Mouse (Mus musculus): ENCODE data around the gene Mcoln2. TPM values are rescaled to one million over a fixed set of nuclear protein-coding genes. Genes with fewer than 3 reads are reported as not detected.
A peak's percentile ranks its signal among the peaks of the same experiment; 100 is the strongest.

The Mcoln2 gene
- polyA plus RNA-seq, 1 experiment = 1.3 TPM

- no peak for DNase-seq (ENCODE audit: low spot score)
Measured at GRCm38 (mm10) chr3:146145501-146145900, 4.1 kb upstream of the Mcoln2 start.

DNA sequence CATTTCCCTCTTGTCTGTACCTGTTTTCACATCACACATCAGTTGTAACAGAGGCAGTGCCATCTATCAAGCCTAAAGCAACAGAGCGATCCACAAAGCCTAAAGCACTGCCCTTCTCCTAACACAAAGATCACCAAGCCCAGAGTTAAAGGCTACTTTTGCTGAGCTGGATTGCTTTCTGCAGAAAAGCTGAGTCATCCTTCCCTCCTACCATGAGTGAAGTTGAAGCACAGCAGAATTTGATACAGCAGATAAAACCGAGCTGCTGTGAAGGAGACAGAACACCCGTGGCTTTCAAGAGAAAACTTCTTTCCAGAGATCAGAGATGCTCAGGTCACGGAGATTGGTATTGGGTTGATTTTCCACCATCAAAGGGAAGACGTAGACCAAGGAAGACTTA lies 3.5 kb upstream of the Mcoln2 start:
- no peak for DNase-seq (ENCODE audit: low spot score)

DNA sequence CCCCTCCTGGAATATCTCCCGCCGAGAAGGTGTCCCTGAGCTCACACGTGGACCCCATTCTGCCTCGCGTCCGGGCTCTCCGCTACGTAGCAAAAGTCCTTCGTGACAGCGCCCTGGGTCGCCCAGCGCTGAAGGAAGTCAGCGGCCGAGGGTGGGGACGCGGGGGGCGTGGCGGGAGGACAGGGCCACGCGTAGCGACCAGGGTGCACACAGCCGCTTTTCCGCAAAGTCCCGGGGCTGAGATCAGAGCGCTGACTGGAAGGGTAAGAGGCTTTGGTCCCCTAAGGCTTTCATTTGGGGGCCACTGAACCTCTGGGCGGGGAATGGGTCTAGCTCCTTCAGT lies 396 bp downstream of the Mcoln2 start:
- peak; percentile 23 for DNase-seq (ENCODE audit: low spot score)

- DNase-seq (ENCODE audit: low spot score) = no peak
Measured at GRCm38 (mm10) chr3:146150560-146150959, 927 bp downstream of the Mcoln2 start.

- DNase-seq (ENCODE audit: low spot score) = no peak
Measured at GRCm38 (mm10) chr3:146151328-146151727, 1.7 kb downstream of the Mcoln2 start.

DNA sequence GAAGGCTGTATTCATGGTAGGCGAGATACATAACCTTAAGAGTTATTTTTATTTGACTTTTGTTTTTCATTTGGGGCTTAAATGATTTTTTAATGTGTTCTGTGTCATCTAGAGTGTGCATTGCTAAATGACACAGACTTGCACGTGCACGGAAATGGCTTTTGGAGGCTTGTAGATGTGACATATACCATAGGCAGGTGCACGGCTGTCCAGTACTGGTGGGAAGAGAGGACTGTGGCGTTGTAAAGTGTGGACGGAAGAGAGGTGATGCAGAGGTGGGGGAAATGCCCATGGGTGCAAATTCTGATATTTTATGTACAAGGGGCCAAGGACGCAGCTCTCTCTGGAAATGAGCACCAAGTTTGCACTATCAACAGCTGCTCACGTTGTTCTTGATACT lies 2.1 kb downstream of the Mcoln2 start:
- DNase-seq (ENCODE audit: low spot score) = no peak

GRCm38 (mm10) chr3:146152348-146152747 lies 2.7 kb downstream of the Mcoln2 start:
- no peak for DNase-seq (ENCODE audit: low spot score)

GRCm38 (mm10) chr3:146152913-146153312 lies 3.3 kb downstream of the Mcoln2 start:
- no peak for DNase-seq (ENCODE audit: low spot score)

GRCm38 (mm10) chr3:146153862-146154611 lies 4.4 kb downstream of the Mcoln2 start:
- no peak for DNase-seq (ENCODE audit: low spot score)

DNA sequence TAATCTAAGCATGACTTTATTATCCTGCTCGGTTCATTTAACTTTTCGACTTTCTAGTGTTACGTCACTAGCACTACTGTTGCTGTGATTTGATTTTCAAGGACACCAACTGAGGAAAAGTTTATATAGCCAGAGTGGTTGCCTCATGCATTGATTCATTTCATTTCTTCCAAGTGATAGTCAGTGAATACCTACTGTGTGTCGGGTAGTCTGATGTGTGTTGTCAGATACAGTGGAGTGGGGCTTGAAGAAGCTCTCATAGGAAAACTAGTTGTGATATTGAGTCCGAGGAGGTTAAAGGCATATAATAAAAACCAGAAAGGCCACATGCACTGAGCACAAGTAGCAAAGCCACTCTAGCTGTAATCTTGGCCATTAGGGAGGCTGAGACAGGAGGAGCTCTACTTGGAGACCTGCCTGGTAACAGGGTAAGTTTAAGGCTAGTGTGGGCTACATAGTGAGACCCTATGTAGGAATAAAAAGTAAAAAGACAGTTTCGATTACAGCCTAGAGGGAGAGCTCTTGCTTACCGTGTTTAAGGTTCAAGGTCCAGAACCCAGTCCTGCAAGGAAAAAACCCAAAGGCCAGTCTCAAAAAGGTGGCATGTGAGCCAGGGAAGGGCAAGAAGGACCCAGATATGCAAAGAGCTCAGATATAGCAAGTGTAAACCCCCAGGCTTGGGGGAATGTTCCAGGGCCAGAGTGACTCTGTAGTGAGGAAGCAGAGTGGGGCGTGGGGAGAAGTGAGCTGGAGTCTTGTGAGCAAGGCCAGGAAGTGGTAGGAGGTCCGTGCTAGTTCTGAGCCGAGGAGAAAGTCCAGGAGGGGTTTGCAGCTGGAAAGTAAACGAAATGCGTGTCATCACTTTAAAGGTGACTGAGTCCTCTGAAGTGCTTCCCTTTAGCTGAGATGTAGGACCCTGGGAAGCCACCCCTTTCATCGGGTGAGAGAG lies 6.3 kb downstream of the Mcoln2 start:
- DNase-seq (ENCODE audit: low spot score) = no peak

DNA sequence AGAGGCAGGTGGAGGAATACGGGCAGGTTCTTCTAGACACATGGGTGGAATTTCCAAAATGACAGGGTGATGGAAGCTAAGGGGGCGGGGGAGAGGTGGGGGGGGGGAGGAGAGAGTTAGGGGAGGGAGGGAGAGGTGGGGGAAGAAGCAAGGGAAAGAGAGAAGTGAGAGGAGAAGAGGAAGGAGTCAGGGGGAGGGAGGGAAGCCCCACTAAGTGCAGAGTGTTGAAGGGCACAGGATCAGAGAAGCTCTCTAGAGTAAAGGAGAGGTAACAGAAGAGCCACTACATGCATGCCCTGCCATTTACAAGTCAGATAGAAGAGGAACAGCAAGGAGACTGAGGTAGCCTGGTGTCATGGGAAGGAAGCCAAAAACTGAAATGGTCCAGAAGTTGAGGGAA lies 7.2 kb downstream of the Mcoln2 start:
- no peak for DNase-seq (ENCODE audit: low spot score)

- no peak for DNase-seq (ENCODE audit: low spot score)
Measured at GRCm38 (mm10) chr3:146158039-146158438, 8.4 kb downstream of the Mcoln2 start.

DNA sequence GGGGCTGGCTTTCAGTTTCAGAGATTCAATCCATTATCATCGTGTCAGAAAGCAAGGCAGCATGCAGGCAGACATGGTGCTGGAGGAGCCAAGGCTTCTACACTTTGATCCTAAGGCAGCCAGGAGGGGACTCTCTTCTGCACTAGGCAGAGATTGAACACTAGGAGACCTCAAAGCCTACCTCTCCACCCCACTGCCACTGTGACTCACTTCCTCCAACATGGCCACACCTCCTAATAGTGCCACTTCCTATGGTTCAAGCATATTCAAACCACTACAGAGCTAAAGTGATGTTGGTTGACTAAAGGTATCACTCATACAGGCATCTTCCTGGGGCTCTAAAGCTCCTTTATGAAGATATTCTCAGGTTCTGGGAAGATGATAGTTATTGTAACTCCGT lies 9.7 kb downstream of the Mcoln2 start:
- no peak for DNase-seq (ENCODE audit: low spot score)

- no peak for DNase-seq (ENCODE audit: low spot score)
Measured at GRCm38 (mm10) chr3:146162197-146162596, 12.6 kb downstream of the Mcoln2 start.

DNA sequence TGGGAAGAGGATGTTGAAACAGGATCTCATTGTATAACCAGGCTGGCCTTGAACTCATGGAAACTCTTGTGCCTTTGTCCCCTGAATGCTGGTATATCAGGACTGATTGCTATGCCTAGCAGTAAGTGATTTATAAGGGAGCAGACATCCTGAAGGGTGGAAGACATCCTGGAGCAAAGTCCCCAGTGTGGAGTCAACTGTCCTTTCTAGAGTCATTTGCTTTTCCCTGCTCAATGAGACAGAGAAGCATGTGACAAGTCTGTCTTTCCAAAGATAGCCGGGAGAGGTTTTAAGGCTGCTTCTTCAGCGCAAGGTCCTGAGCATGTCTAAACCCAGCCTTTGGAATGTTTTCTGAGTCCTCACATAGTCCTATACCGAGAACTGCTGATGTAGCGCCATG lies 19.7 kb downstream of the Mcoln2 start:
- DNase-seq (ENCODE audit: low spot score) = no peak

- no peak for DNase-seq (ENCODE audit: low spot score)
Measured at GRCm38 (mm10) chr3:146173030-146173429, 23.4 kb downstream of the Mcoln2 start.

DNA sequence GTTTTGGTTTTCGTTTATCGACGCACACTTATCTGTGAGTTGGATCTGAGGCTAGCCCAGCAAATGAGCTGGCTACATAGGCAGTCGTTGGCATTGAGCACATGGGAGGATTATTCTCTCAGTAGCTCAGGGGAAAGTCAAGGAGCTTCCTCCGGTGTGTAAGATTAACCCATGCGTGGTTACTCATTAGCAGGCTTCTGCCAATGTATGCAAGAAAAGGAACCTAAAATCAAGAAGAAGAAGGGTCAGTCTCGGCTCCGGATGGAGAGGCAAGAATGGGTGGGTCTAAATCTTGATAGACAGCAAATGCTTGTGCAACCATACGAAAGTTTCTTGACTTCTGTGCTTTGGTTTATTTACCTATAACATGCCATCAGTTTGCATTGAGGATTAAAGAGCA lies 24.6 kb downstream of the Mcoln2 start:
- DNase-seq (ENCODE audit: low spot score) = no peak

DNA sequence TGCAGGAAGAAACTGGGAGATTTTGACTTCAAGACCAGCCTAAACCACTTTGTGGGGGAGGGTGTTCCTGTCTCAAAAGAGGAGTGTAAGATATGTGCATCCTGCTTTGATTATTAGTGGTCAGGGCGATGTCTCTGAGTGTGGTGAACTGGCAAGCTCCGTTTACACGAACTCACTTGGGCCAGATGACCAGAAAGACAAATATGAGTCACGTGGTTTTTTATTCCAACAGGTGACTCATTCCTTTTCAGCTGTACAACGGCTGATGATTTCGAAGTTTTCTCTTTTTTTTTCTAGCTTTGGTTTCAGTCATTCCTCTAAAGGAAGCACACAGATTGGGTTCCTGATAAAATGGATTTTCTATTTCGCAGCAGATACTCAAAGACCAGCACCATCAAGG lies 27.7 kb downstream of the Mcoln2 start:
- no peak for DNase-seq (ENCODE audit: low spot score)

DNA sequence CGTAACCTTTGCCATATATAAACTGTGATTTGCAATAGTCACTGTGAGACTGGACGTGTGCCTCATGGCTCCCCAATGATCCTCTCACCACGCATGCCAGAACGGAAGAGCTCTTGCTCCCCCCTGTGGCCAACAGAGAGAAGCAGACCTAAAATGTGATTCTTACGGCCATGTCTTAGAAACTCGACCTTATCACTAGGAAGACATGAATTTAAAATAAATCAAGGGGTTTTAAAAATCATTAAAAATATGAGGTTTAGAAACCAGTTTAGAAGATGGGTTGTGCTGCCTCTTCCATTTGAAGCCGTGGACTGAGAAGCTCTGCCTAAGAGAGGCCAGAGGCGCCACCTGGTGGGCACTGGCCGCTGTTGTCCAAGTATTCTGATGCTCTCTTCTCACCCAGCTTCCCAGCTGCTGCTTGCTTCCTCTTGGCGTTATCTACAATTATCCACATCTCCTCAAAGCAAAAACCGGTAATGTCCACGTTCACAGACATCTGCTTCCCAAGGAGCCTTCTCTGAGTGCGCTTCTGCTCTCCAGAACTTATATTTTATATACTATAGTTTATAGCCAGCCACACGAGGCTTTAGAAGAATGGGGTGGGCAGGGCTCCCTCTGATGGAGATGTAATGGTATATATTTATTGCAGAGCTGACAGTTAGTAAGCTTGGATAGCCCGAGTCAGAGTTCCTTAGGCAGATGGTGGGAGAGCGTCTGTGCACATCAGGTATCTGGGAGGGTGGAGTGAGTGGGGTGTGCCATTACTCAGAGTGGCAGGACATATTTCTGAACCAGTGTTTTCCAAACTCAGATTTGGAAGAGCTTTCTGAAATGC lies 28.3 kb downstream of the Mcoln2 start:
- peak; percentile 64 for DNase-seq (ENCODE audit: low spot score)

GRCm38 (mm10) chr3:146180341-146180740 lies 30.7 kb downstream of the Mcoln2 start:
- DNase-seq (ENCODE audit: low spot score) = no peak

DNA sequence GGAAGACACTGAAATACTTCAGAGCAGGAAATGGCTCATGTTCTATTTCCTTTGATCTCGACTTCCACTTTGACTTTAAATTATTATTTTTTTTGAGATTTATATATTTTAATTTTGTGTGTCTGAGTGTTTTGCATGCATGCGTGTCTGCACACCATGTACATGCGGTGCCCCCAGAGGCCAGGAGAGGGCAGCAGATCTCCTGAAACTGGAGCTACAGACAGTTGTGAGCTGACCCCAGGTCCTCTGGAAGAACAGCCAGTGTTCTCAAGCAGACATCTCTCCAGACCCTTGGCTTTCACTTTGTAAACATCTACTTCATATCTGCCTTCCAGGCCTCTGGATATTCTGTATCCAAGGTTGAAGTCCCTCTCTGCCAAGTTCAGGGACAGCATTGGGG lies 31.4 kb downstream of the Mcoln2 start:
- DNase-seq (ENCODE audit: low spot score) = no peak

DNA sequence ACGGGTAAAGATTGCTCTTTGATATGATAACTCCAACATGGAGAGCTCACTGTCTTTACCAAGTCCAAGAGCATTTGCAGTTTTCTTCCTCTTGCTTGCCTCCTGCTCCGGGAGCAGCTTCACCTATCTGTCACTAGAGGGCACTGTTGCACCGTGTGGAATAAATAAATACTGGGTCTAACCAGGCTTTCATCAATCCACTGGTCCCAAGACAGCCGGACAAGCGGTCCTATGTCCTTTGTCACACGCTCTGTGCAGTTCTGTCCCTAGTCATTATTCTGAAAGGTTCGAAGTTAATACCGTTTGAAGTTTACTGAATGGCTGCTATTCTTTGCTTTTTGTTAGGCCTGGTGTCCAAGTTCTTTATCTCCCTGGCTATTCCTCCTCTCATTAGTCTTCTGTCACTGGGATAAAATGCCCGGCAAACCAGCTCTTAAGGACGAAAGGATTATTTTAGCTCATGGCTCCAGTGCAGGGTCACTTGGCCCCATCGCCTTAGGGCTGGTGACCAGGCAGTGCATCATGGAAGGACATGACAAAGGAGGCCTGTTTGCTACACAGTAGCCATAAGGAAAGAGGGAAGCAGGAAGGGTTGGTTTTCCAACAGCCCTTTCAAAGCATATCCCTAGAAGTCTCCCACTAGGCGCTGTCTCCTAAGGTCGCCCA lies 35.5 kb downstream of the Mcoln2 start:
- DNase-seq (ENCODE audit: low spot score) = no peak
